Mouse (Mus musculus): ENCODE measurements around the gene Wdfy1. TPM values are rescaled to one million over a fixed set of nuclear protein-coding genes. Genes with fewer than 3 reads are reported as not detected.
A peak's percentile ranks its signal among the peaks of the same experiment; 100 is the strongest.

Wdfy1 gene
- total and polyA plus RNA-seq, 2 experiments from 2014 or later: 98.1 to 111 TPM

GRCm38 (mm10) chr1:79713081-79713480, 62.9 kb downstream of the Wdfy1 start:
- Histone ChIP-seq H3K4me1 (ENCODE audit: insufficient read depth, low read length) (no peaks in the 10 kb centered on the region; the same call in 1 of the 2 replicates), H3K9ac (replicated peaks; ENCODE audit: low read length, poor library complexity, severe bottlenecking) (no peak overlapping the region), H3K4me2 (ENCODE audit: low read depth, low read length, poor library complexity, severe bottlenecking) (no peak overlapping the region), H3K4me3 (ENCODE audit: low read depth, low read length) (no peak overlapping the region), H3K27ac (ENCODE audit: low read depth, low read length) (no peak overlapping the region), H3K9me3 (ENCODE audit: low read length) (no peaks in the 10 kb centered on the region), H3K27me3 (ENCODE audit: insufficient read depth, low read length) (no peaks in the 10 kb centered on the region), H3K36me3 (ENCODE audit: insufficient read depth, low read length) (peaks cover 29% of the 10 kb centered on the region)
- ATAC-seq (ENCODE audit: low FRiP score) (no peak), DNase-seq (ENCODE audit: low spot score) (no peak)
- no peak for TF ChIP-seq CTCF (IDR thresholded peaks at IDR 0.05)
- WGBS: 93% methylated on average over 5 of the region's 5 CpGs

- no peak overlapping the region for H3K4me3 ChIP-seq (ENCODE audit: low read depth, low read length)
- no peaks in the 10 kb centered on the region for H3K27me3 ChIP-seq (ENCODE audit: insufficient read depth, low read length)
- H3K9me3 ChIP-seq (ENCODE audit: low read length): no peaks in the 10 kb centered on the region
- no peak for TF ChIP-seq CTCF (IDR thresholded peaks at IDR 0.05)
- WGBS: 84% methylated on average over 18 of the region's 18 CpGs
- no peak overlapping the region for H3K4me2 ChIP-seq (ENCODE audit: low read depth, low read length, poor library complexity, severe bottlenecking)
- no peak overlapping the region for H3K27ac ChIP-seq (ENCODE audit: low read depth, low read length)
- DNase-seq (ENCODE audit: low spot score): no peak
- no peaks in the 10 kb centered on the region; the same call in 1 of the 2 replicates for H3K4me1 ChIP-seq (ENCODE audit: insufficient read depth, low read length)
- no peak for ATAC-seq (ENCODE audit: low FRiP score)
- H3K36me3 ChIP-seq (ENCODE audit: insufficient read depth, low read length): peaks cover 39% of the 10 kb centered on the region
- no peak overlapping the region for H3K9ac ChIP-seq (replicated peaks; ENCODE audit: low read length, poor library complexity, severe bottlenecking)
These were observed 64.5 kb downstream of the Wdfy1 start for GRCm38 (mm10) chr1:79711147-79712126.

DNA sequence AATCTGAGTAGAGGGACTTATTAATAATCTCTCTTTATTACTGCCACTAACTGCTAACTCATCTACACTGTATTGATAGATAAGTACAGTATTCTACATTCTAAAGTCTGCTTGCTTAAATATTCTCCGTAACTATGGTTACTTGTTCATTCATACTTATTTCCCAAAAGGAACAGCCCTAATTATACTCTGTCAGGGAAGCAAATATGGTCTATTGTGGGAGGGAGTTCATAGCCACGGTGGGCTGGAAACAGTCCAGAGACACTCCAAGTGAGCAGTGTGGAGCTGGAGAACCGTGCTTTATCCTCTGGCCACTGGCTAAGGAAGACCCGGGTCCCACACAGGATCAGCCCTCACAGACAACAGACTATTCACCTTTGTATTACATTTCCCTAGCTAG, 65.3 kb downstream of the Wdfy1 start:
- 45% methylated on average over 4 of the region's 4 CpGs for WGBS
- Histone ChIP-seq H3K4me3 (ENCODE audit: low read depth, low read length) (no peak overlapping the region), H3K9ac (replicated peaks; ENCODE audit: low read length, poor library complexity, severe bottlenecking) (no peak overlapping the region), H3K36me3 (ENCODE audit: insufficient read depth, low read length) (peaks cover 45% of the 10 kb centered on the region), H3K9me3 (ENCODE audit: low read length) (no peaks in the 10 kb centered on the region), H3K27me3 (ENCODE audit: insufficient read depth, low read length) (no peaks in the 10 kb centered on the region), H3K4me1 (ENCODE audit: insufficient read depth, low read length) (no peaks in the 10 kb centered on the region; the same call in 1 of the 2 replicates), H3K27ac (ENCODE audit: low read depth, low read length) (no peak overlapping the region), H3K4me2 (ENCODE audit: low read depth, low read length, poor library complexity, severe bottlenecking) (no peak overlapping the region)
- ATAC-seq (ENCODE audit: low FRiP score): no peak
- no peak for TF ChIP-seq CTCF (IDR thresholded peaks at IDR 0.05)
- peak; percentile 40 for DNase-seq (ENCODE audit: low spot score)

- peaks cover 45% of the 10 kb centered on the region for H3K36me3 ChIP-seq (ENCODE audit: insufficient read depth, low read length)
- WGBS: 77% methylated on average over 8 of the region's 8 CpGs
- no peaks in the 10 kb centered on the region; the same call in 1 of the 2 replicates for H3K4me1 ChIP-seq (ENCODE audit: insufficient read depth, low read length)
- no peaks in the 10 kb centered on the region for H3K9me3 ChIP-seq (ENCODE audit: low read length)
- H3K4me2 ChIP-seq (ENCODE audit: low read depth, low read length, poor library complexity, severe bottlenecking): no peak overlapping the region
- H3K27me3 ChIP-seq (ENCODE audit: insufficient read depth, low read length): no peaks in the 10 kb centered on the region
- no peak overlapping the region for H3K4me3 ChIP-seq (ENCODE audit: low read depth, low read length)
- DNase-seq (ENCODE audit: low spot score) (no peak), ATAC-seq (ENCODE audit: low FRiP score) (no peak)
- no peak overlapping the region for H3K27ac ChIP-seq (ENCODE audit: low read depth, low read length)
- no peak for TF ChIP-seq CTCF (IDR thresholded peaks at IDR 0.05)
- H3K9ac ChIP-seq (replicated peaks; ENCODE audit: low read length, poor library complexity, severe bottlenecking): no peak overlapping the region
These were observed 65.7 kb downstream of the Wdfy1 start for GRCm38 (mm10) chr1:79710216-79710615.

GRCm38 (mm10) chr1:79707383-79707782, 68.6 kb downstream of the Wdfy1 start:
- WGBS: 92% methylated on average over 9 of the region's 9 CpGs
- H3K4me2 ChIP-seq (ENCODE audit: low read depth, low read length, poor library complexity, severe bottlenecking): no peak overlapping the region
- H3K4me1 ChIP-seq (ENCODE audit: insufficient read depth, low read length): no peaks in the 10 kb centered on the region; the same call in 1 of the 2 replicates
- H3K9me3 ChIP-seq (ENCODE audit: low read length): no peaks in the 10 kb centered on the region
- no peak for TF ChIP-seq CTCF (IDR thresholded peaks at IDR 0.05)
- no peaks in the 10 kb centered on the region for H3K27me3 ChIP-seq (ENCODE audit: insufficient read depth, low read length)
- no peak overlapping the region for H3K9ac ChIP-seq (replicated peaks; ENCODE audit: low read length, poor library complexity, severe bottlenecking)
- no peak overlapping the region for H3K4me3 ChIP-seq (ENCODE audit: low read depth, low read length)
- ATAC-seq (ENCODE audit: low FRiP score): no peak
- DNase-seq (ENCODE audit: low spot score): no peak
- H3K36me3 ChIP-seq (ENCODE audit: insufficient read depth, low read length): peaks cover 32% of the 10 kb centered on the region
- H3K27ac ChIP-seq (ENCODE audit: low read depth, low read length): no peak overlapping the region

GRCm38 (mm10) chr1:79706707-79707106, 69.2 kb downstream of the Wdfy1 start:
- no peak overlapping the region for H3K4me3 ChIP-seq (ENCODE audit: low read depth, low read length)
- H3K4me2 ChIP-seq (ENCODE audit: low read depth, low read length, poor library complexity, severe bottlenecking): no peak overlapping the region
- no peaks in the 10 kb centered on the region; the same call in 1 of the 2 replicates for H3K4me1 ChIP-seq (ENCODE audit: insufficient read depth, low read length)
- no peak overlapping the region for H3K27ac ChIP-seq (ENCODE audit: low read depth, low read length)
- H3K27me3 ChIP-seq (ENCODE audit: insufficient read depth, low read length): no peaks in the 10 kb centered on the region
- no peak for TF ChIP-seq CTCF (IDR thresholded peaks at IDR 0.05)
- DNase-seq (ENCODE audit: low spot score) (no peak), ATAC-seq (ENCODE audit: low FRiP score) (no peak)
- H3K9ac ChIP-seq (replicated peaks; ENCODE audit: low read length, poor library complexity, severe bottlenecking): no peak overlapping the region
- WGBS: 91% methylated on average over 3 of the region's 3 CpGs
- no peaks in the 10 kb centered on the region for H3K9me3 ChIP-seq (ENCODE audit: low read length)
- peaks cover 32% of the 10 kb centered on the region for H3K36me3 ChIP-seq (ENCODE audit: insufficient read depth, low read length)
